Mouse (Mus musculus): ENCODE data around the gene Ubr1.
"Not testable (repeated sequence)": the region's sequence is repeated elsewhere in the genome, so short reads cannot be mapped to it uniquely, and the experiment has no call there.

Gene Ubr1

GRCm38 (mm10) chr2:120970559-120971080 is at the start of gene Ubr1:
Ubr1 (minus strand) TSS chr2:120970715.
- DNase-seq (ENCODE audit: low read depth, low spot score) = peak; percentile 84

GRCm38 (mm10) chr2:121017151-121017550 is 46.6 kb upstream of the Ubr1 start:
- DNase-seq (ENCODE audit: low read depth, low spot score) = peak; percentile 25

- no peak for DNase-seq (ENCODE audit: low read depth, low spot score)
These were observed 45.7 kb upstream of the Ubr1 start for GRCm38 (mm10) chr2:121016226-121016625.

GRCm38 (mm10) chr2:121015507-121015906 is 45.0 kb upstream of the Ubr1 start:
- no peak for DNase-seq (ENCODE audit: low read depth, low spot score)

GRCm38 (mm10) chr2:121012676-121013075 is 42.2 kb upstream of the Ubr1 start:
- no peak for DNase-seq (ENCODE audit: low read depth, low spot score)

- no peak for DNase-seq (ENCODE audit: low read depth, low spot score)
These were observed 38.7 kb upstream of the Ubr1 start for GRCm38 (mm10) chr2:121009071-121009677.

- DNase-seq (ENCODE audit: low read depth, low spot score) = no peak
These were observed 38.1 kb upstream of the Ubr1 start for GRCm38 (mm10) chr2:121008664-121009007.

GRCm38 (mm10) chr2:121007925-121008663 is 37.6 kb upstream of the Ubr1 start, which contains the start of gene Ccndbp1:
Ccndbp1 (plus strand) TSS chr2:121008403.
- DNase-seq (ENCODE audit: low read depth, low spot score) = peak; percentile 86

- no peak for DNase-seq (ENCODE audit: low read depth, low spot score)
These were observed 36.5 kb upstream of the Ubr1 start for GRCm38 (mm10) chr2:121006986-121007385.

- DNase-seq (ENCODE audit: low read depth, low spot score) = no peak
These were observed 33.7 kb upstream of the Ubr1 start for GRCm38 (mm10) chr2:121004018-121004811.

- DNase-seq (ENCODE audit: low read depth, low spot score) = no peak
These were observed 33.1 kb upstream of the Ubr1 start for GRCm38 (mm10) chr2:121003586-121003985.

- no peak for DNase-seq (ENCODE audit: low read depth, low spot score)
These were observed 28.3 kb upstream of the Ubr1 start for GRCm38 (mm10) chr2:120998863-120999262.

GRCm38 (mm10) chr2:120996607-120997006 is 26.1 kb upstream of the Ubr1 start:
- DNase-seq (ENCODE audit: low read depth, low spot score) = not testable (repeated sequence)

GRCm38 (mm10) chr2:120991196-120991595 is 20.7 kb upstream of the Ubr1 start:
- no peak for DNase-seq (ENCODE audit: low read depth, low spot score)

- DNase-seq (ENCODE audit: low read depth, low spot score) = no peak
These were observed 14.7 kb upstream of the Ubr1 start for GRCm38 (mm10) chr2:120985241-120985640.

- no peak for DNase-seq (ENCODE audit: low read depth, low spot score)
These were observed 13.1 kb upstream of the Ubr1 start for GRCm38 (mm10) chr2:120983611-120984010.

GRCm38 (mm10) chr2:120980861-120981260 is 10.3 kb upstream of the Ubr1 start:
- DNase-seq (ENCODE audit: low read depth, low spot score) = no peak

- no peak for DNase-seq (ENCODE audit: low read depth, low spot score)
These were observed 9.3 kb upstream of the Ubr1 start for GRCm38 (mm10) chr2:120979819-120980218.

- no peak for DNase-seq (ENCODE audit: low read depth, low spot score)
These were observed 8.2 kb upstream of the Ubr1 start for GRCm38 (mm10) chr2:120978693-120979037.

GRCm38 (mm10) chr2:120977926-120978692 is 7.6 kb upstream of the Ubr1 start:
- no peak for DNase-seq (ENCODE audit: low read depth, low spot score)
